Mouse (Mus musculus) stomach, embryonic 16.5 days (tissue): Measurements from ENCODE around the gene Bub1b. TPM values are rescaled to one million over a fixed set of nuclear protein-coding genes. Genes with fewer than 3 reads are reported as not detected.

Source experiments
- ATAC-seq: fragments of 200-750 bp; cut with Nextera tagmentation; 2 replicates; pipeline ENCODE4 v1.8.0; 2017; ENCODE audit warnings: moderate number of reproducible peaks, moderate TSS enrichment; ENCODE audit not compliant: insufficient read depth, low FRiP score
- H3K27ac ChIP-seq: fragments of 300-500 bp; sonication (generic); 2 replicates; pipeline ENCODE4 v1.5.1; 2014; ENCODE audit warnings: low read length
- H3K27me3 ChIP-seq: fragments of 300-500 bp; sonication (generic); 2 replicates; pipeline ENCODE4 v1.6.1; 2014; ENCODE audit warnings: low read length, control low read depth, mixed read lengths; ENCODE audit not compliant: control insufficient read depth, insufficient read depth
- H3K36me3 ChIP-seq: fragments of 300-500 bp; sonication (generic); 2 replicates; pipeline ENCODE4 v1.6.1; 2014; ENCODE audit warnings: low read length; ENCODE audit not compliant: control insufficient read depth, insufficient read depth
- H3K4me1 ChIP-seq: fragments of 300-500 bp; sonication (generic); 2 replicates; pipeline ENCODE4 v1.6.1; 2014; ENCODE audit warnings: low read length, control low read depth, mixed read lengths; ENCODE audit not compliant: control insufficient read depth, insufficient read depth
- H3K4me2 ChIP-seq: fragments of 300-500 bp; sonication (generic); 2 replicates; pipeline ENCODE4 v1.6.1; 2014; ENCODE audit warnings: low read depth, low read length, mixed read lengths
- H3K4me3 ChIP-seq: fragments of 300-500 bp; sonication (generic); replicated peaks from 2 replicates; pipeline ENCODE4 v1.5.1; 2014; ENCODE audit warnings: mild to moderate bottlenecking, low read length
- H3K9ac ChIP-seq: fragments of 300-500 bp; sonication (generic); 2 replicates; pipeline ENCODE4 v1.6.1; 2014; ENCODE audit warnings: low read length
- H3K9me3 ChIP-seq: fragments of 300-500 bp; sonication (generic); replicated peaks from 2 replicates; pipeline ENCODE4 v1.6.1; 2016; ENCODE audit warnings: low read length, control low read depth; ENCODE audit not compliant: control insufficient read depth
- WGBS: fragments of 180-500 bp; shearing (Covaris S2); extraction: QIAGEN DNeasy Blood & Tissue Kit; methylation state at CpG from one replicate; pipeline ENCODE4 v1.1.7; 2014; 5-methylcytosine and 5-hydroxymethylcytosine counted together
- polyA plus RNA-seq: library from polyadenylated mRNA; unstranded; fragments of >200 nt; fragmentation: Nextera tagmentation; extraction: Ambion mirVana; gene quantifications from 2 replicates; pipeline ENCODE4 v1.2.1, GENCODE M21; 2015

Gene Bub1b
- polyA plus RNA-seq, 1 experiment from 2014 or later, result 67.4 TPM

DNA sequence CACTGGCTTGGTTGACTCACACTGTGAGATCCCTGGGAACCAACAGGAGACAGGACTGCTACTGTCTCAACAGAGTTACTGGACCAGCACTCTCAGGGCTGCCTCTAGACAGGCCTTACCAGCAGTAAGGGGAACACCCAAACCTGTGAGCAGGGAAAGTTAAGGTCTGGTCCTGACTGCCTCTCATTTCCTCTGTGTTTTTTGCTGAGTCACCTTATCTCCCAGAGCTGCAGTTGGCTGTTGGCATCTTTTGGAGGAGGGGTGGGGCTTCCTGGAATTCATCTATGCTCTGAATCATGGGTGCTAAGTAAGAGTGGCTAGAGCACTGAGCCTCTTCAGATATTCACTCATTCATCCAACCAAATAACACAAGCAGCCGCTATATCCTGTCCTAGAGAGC is 61.1 kb downstream of the Bub1b start:
- no peak for ATAC-seq
- no peaks in the 10 kb centered on the region for H3K9me3 ChIP-seq
- H3K4me1 ChIP-seq, result peaks cover 47% of the 10 kb centered on the region
- peak overlapping the region; percentile 71 for H3K27ac ChIP-seq
- no peaks in the 10 kb centered on the region for H3K27me3 ChIP-seq
- no peaks in the 10 kb centered on the region for H3K36me3 ChIP-seq
- H3K4me2 ChIP-seq, result 0 out of 2 replicates have a peak overlapping the region, but pooled peaks have one; percentile 6
- H3K4me3 ChIP-seq, result no peak overlapping the region
- H3K9ac ChIP-seq, result no peak overlapping the region
- WGBS, result 50% methylated on average over 1 of the region's 1 CpGs

DNA sequence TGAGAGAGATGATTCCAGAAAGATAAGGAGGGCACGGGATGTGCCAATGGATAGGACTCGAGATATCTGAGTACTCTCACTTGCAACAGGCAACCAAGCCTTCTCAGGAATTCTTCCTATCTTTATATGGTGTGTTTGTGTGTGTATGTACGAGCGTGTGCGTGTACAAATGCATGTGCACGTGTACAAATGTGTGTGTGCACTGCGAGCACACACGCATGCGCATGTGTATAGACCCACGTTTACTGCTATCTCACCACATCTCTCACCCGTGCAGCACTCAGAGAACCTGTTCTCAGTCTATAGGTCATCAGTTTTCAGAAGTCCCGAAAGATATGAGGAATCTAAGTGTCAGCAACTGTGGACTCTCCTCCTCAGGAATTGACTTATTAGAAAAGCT is 61.5 kb downstream of the Bub1b start:
- 77% methylated on average over 12 of the region's 12 CpGs for WGBS
- Histone ChIP-seq H3K36me3 (no peaks in the 10 kb centered on the region), H3K9me3 (no peaks in the 10 kb centered on the region), H3K4me2 (peak overlapping the region; percentile 64), H3K27ac (peak overlapping the region; percentile 61), H3K9ac (peak overlapping the region; percentile 12; the same call in 1 of the 2 replicates), H3K27me3 (no peaks in the 10 kb centered on the region), H3K4me1 (peaks cover 51% of the 10 kb centered on the region), H3K4me3 (no peak overlapping the region; the same call in 1 of the 2 replicates)
- no peak for ATAC-seq

DNA sequence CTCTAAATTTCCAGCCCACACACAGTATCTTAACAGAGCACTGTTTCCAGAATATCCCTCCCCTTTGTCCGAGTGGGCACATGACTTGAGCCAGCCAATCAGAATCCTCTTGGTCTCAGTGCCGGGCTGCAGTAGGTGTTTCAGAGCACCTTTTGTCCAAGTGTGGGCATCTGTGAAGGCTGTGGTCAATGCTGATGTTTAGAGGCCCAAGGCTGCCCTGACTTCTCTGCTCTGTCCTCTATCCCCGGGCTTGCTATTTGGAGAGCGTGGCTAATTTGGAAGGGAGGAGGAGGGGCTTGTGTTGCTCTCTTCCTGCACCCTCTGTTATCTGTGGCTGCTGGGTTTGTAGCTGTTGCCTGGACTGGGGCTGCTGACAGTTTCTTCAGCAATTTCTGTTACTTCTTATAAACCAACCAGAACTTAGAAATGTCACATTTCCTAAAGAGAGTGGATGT is 62.0 kb downstream of the Bub1b start:
- Histone ChIP-seq H3K4me3 (peak overlapping the region; percentile 52), H3K4me1 (peaks cover 53% of the 10 kb centered on the region), H3K9ac (peak overlapping the region; percentile 73), H3K27me3 (no peaks in the 10 kb centered on the region), H3K9me3 (no peaks in the 10 kb centered on the region), H3K36me3 (no peaks in the 10 kb centered on the region), H3K27ac (peak overlapping the region; percentile 61), H3K4me2 (peak overlapping the region; percentile 64)
- 8% methylated on average over 4 of the region's 4 CpGs for WGBS
- peak; percentile 44; the same call in 1 of the 2 replicates for ATAC-seq

DNA sequence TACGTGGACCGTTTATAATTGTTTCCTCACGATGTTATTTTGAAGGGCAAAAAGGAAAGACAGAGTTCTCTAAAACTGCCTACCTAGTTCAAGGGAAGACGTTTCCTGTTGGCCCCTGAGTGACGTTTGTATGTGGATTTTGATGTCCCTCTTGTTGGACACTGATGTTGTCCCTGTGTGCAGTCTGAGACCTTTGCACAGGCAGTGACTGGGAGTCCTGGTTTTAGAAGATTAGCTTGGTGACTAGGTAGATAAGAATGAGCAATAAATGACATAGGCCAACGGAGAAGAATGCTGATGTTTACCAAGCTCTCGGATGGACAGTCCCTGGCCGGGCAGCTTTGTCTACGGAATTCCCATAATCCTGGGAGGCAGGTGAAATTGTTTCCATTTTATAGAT is 63.9 kb downstream of the Bub1b start:
- WGBS, result 61% methylated on average over 9 of the region's 9 CpGs
- H3K9me3 ChIP-seq, result no peaks in the 10 kb centered on the region
- no peak for ATAC-seq
- no peak overlapping the region for H3K9ac ChIP-seq
- no peaks in the 10 kb centered on the region for H3K36me3 ChIP-seq
- H3K27ac ChIP-seq, result no peak overlapping the region
- no peaks in the 10 kb centered on the region for H3K27me3 ChIP-seq
- H3K4me2 ChIP-seq, result no peak overlapping the region
- no peak overlapping the region for H3K4me3 ChIP-seq
- peaks cover 45% of the 10 kb centered on the region for H3K4me1 ChIP-seq

DNA sequence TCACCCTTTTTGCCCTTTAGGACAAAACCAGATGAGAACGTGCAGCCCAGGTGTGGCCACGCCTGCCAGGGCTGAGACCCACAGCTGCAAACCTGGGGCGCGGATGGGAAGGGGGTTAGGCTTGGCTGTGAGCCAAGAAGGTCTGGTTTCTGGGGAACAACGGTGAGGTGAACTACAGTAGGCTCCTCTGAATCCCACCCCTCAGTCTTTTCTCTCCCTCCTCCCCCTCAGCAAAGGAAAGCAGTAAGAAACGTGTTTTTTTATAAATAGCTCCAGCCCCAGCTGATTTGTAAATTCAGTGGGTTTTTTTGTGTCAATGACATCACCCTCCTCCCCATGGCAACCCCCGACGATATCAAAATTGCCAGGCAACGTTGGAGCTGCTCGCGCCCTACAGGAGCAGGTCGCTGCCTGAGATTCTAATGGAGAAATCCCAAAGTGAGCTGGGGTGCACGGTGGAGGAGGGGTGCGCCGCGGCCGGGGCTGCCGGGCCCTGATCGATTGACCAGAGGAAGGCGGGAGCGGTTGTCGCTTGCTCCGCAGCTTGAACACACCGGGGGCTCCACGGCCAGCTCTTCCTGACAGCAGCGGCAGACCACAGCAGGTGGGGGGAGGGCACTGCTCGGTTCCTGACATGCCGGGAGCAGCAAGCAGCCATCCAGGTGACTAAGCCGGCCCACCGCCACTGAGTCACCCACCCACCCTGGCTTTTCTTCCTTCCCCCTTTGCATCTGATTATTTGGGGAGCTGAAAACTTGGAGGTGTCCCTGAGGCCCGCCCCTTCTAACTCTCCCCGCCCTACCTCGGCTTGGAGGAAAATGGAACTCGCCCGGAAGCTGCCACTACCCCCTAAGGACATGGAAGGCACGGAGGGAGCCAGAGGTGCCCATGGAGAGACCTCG is 65.1 kb downstream of the Bub1b start, which contains the start of gene Pak6:
TSS of gene Pak6 (plus strand) at position 402 of the 902 bp plus-strand sequence.
- Histone ChIP-seq H3K4me1 (peaks cover 36% of the 10 kb centered on the region), H3K27ac (peak within 1 kb of the TSS; percentile 84), H3K4me2 (peak within 1 kb of the TSS; percentile 68), H3K9ac (peak within 1 kb of the TSS; percentile 67), H3K9me3 (no peaks in the 10 kb centered on the region), H3K4me3 (peak within 1 kb of the TSS; percentile 47), H3K27me3 (no peaks in the 10 kb centered on the region), H3K36me3 (no peaks in the 10 kb centered on the region)
- 4% methylated on average over 37 of the region's 37 CpGs for WGBS
- no peak for ATAC-seq

DNA sequence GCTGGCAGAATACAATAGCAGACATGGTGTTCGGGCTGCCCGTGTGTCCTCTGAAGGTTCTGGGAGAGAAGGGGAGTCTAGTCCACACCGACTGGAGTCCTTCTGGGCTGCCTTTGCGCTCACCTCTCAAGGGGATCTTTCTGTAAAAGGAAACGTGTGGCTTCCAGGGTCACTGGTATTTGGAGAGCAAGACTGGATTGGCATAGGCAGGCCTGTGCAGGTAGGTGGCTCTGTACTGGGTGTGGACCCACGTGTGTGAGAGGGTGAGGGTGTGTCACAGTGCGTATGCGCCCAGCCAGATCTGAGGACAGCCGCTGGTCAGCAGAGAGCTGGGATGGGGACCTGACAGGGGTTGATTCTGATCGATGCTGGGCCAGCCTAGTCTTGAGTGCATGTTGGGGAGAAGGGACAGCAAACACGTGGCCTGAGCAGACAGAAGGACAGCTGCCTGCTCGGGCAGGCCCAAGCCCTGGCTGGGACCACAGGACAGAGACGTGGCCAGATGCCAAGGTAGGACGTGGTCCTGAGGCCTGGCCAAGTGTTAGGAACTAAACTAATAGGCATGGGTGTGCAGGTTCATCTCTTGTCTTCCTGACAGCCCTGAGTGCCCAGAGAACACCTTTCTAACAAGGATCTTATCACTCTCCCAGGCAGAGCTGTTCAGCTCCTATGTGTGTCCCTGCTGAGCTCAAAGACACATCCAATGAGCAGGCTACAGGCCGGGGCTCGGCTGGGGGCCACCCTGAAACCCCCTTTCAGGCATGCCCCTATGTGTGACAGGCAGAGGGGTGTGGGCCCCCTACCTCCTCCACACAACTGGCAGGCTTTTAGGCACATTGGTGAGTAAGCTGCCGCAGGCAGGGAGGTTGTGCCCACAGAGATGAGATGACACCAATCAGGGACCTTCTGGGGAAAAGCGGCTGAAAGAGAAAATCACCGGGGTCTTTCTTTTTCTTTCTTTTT is 66.1 kb downstream of the Bub1b start:
- Histone ChIP-seq H3K4me1 (peaks cover 32% of the 10 kb centered on the region), H3K9ac (peak overlapping the region; percentile 67), H3K27me3 (no peaks in the 10 kb centered on the region), H3K4me2 (peak overlapping the region; percentile 68), H3K27ac (peak overlapping the region; percentile 84), H3K36me3 (no peaks in the 10 kb centered on the region), H3K4me3 (peak overlapping the region; percentile 47), H3K9me3 (no peaks in the 10 kb centered on the region)
- WGBS, result 53% methylated on average over 19 of the region's 19 CpGs
- ATAC-seq, result peak; percentile 84

DNA sequence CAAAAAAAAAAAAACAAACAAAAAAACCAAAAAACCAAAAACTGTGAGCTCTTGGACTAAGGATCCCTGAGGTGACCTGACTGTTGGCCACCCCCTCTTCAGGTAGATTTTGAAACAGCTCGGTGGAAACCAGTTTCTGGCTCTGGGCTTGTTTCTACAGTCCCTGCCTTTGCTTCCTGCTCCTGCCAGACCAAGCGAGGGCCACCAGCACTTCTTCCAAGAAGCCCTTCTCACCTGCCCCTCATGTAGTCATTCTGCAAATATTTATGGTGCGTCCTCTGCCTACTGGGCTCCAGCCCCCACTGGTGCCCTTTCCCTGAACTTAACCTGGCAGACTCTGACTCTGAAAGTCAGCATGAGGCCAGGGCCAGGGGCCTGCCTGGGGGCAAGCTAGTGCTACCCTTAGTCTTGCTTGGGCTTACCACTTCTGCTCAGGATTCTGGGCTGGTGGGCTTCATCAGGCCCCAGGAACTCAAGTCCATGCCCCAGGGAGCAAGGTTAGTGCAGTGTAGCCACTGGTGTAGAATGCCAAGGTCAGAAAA is 67.0 kb downstream of the Bub1b start:
- no peak overlapping the region for H3K4me2 ChIP-seq
- peaks cover 25% of the 10 kb centered on the region for H3K4me1 ChIP-seq
- 55% methylated on average over 3 of the region's 3 CpGs for WGBS
- H3K27me3 ChIP-seq, result no peaks in the 10 kb centered on the region
- H3K36me3 ChIP-seq, result no peaks in the 10 kb centered on the region
- no peak for ATAC-seq
- no peak overlapping the region for H3K27ac ChIP-seq
- no peak overlapping the region for H3K9ac ChIP-seq
- no peaks in the 10 kb centered on the region for H3K9me3 ChIP-seq
- no peak overlapping the region for H3K4me3 ChIP-seq

DNA sequence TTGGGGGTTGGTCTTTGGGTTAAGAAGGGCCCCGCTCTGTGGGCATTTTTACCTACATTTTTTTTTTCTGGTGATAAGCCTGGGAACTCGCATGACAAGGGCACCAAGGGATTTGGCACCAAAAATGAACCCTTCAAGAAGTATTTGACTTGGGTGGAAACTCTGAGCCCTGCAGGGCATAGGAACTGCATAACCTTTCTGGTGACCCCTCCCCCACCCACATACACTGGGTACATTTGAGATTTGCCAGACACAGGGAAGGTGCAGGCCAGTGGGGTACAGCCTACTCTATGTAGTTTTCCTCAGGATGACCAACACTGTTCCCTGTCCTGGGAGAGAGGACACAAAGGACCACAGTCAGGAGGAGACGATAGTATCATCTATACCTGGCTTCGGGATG is 67.6 kb downstream of the Bub1b start:
- Histone ChIP-seq H3K9ac (no peak overlapping the region), H3K4me1 (peaks cover 22% of the 10 kb centered on the region), H3K27me3 (no peaks in the 10 kb centered on the region), H3K9me3 (no peaks in the 10 kb centered on the region), H3K27ac (no peak overlapping the region), H3K4me2 (no peak overlapping the region), H3K4me3 (no peak overlapping the region), H3K36me3 (no peaks in the 10 kb centered on the region)
- ATAC-seq, result no peak
- 80% methylated on average over 4 of the region's 4 CpGs for WGBS
